Mouse (Mus musculus) stomach, embryonic 14.5 days (tissue): ENCODE results near the gene Selenof. TPM values are rescaled to one million over a fixed set of nuclear protein-coding genes. Genes with fewer than 3 reads are reported as not detected.

Source experiments
- ATAC-seq: fragments of 200-750 bp; cut with Nextera tagmentation; 2 replicates; pipeline ENCODE4 v1.8.0; 2017; ENCODE audit warnings: low read depth, moderate TSS enrichment; ENCODE audit not compliant: insufficient number of reproducible peaks, insufficient read depth, low FRiP score
- H3K27ac ChIP-seq: fragments of 300-500 bp; sonication (generic); 2 replicates; pipeline ENCODE4 v1.5.1; 2014; ENCODE audit warnings: mild to moderate bottlenecking, low read length, moderate library complexity, mixed read lengths
- H3K27me3 ChIP-seq: fragments of 300-500 bp; sonication (generic); 2 replicates; pipeline ENCODE4 v1.6.1; 2014; ENCODE audit warnings: low read length, control low read depth, mixed read lengths; ENCODE audit not compliant: control insufficient read depth, insufficient read depth
- H3K36me3 ChIP-seq: fragments of 300-500 bp; sonication (generic); 2 replicates; pipeline ENCODE4 v1.6.1; 2014; ENCODE audit warnings: mild to moderate bottlenecking, control low read depth, low read length, moderate library complexity, mixed read lengths; ENCODE audit not compliant: control insufficient read depth, insufficient read depth
- H3K4me1 ChIP-seq: fragments of 300-500 bp; sonication (generic); 2 replicates; pipeline ENCODE4 v1.6.1; 2014; ENCODE audit warnings: low read length, control low read depth, mixed read lengths; ENCODE audit not compliant: control insufficient read depth, insufficient read depth
- H3K4me2 ChIP-seq: fragments of 300-500 bp; sonication (generic); replicated peaks from 2 replicates; pipeline ENCODE4 v1.6.1; 2014; ENCODE audit warnings: low read depth, low read length, control low read depth
- H3K4me3 ChIP-seq: fragments of 300-500 bp; sonication (generic); 2 replicates; pipeline ENCODE4 v1.5.1; 2014; ENCODE audit warnings: low read depth, low read length, control low read depth
- H3K9ac ChIP-seq: fragments of 300-500 bp; sonication (generic); replicated peaks from 2 replicates; pipeline ENCODE4 v1.6.1; 2014; ENCODE audit warnings: low read depth, mild to moderate bottlenecking, control low read depth, low read length, moderate library complexity, mixed read lengths
- H3K9me3 ChIP-seq: fragments of 300-500 bp; sonication (generic); 2 replicates; pipeline ENCODE4 v1.6.1; 2016; ENCODE audit warnings: low read depth, low read length, control low read depth; ENCODE audit not compliant: control insufficient read depth
- WGBS: fragments of 180-500 bp; shearing (Covaris S2); extraction: QIAGEN DNeasy Blood & Tissue Kit; methylation state at CpG from one replicate; pipeline ENCODE4 v1.1.7; 2014; 5-methylcytosine and 5-hydroxymethylcytosine counted together
- polyA plus RNA-seq: library from polyadenylated mRNA; unstranded; fragments of >200 nt; fragmentation: Nextera tagmentation; extraction: Ambion mirVana; gene quantifications from 2 replicates; pipeline ENCODE4 v1.2.1, GENCODE M21; 2014

Gene Selenof
- polyA plus RNA-seq, 1 experiment from 2014 or later, result 488 TPM

- 42% methylated on average over 6 of the region's 6 CpGs for WGBS
- Histone ChIP-seq H3K27ac (no peak overlapping the region), H3K9ac (no peak overlapping the region), H3K27me3 (no peaks in the 10 kb centered on the region), H3K4me3 (no peak overlapping the region), H3K9me3 (no peaks in the 10 kb centered on the region), H3K36me3 (no peaks in the 10 kb centered on the region), H3K4me2 (no peak overlapping the region), H3K4me1 (peaks cover 8% of the 10 kb centered on the region; the same call in 1 of the 2 replicates)
- ATAC-seq, result no peak
Observed at GRCm38 (mm10) chr3:144614277-144614676, 44.2 kb downstream of the Selenof start.

- 40% methylated on average over 10 of the region's 10 CpGs for WGBS
- H3K9me3 ChIP-seq, result no peaks in the 10 kb centered on the region
- H3K4me2 ChIP-seq, result no peak overlapping the region
- H3K4me1 ChIP-seq, result peaks cover 8% of the 10 kb centered on the region; the same call in 1 of the 2 replicates
- no peaks in the 10 kb centered on the region for H3K27me3 ChIP-seq
- no peak overlapping the region for H3K9ac ChIP-seq
- no peaks in the 10 kb centered on the region for H3K36me3 ChIP-seq
- no peak overlapping the region for H3K27ac ChIP-seq
- ATAC-seq, result no peak
- H3K4me3 ChIP-seq, result no peak overlapping the region
Observed at GRCm38 (mm10) chr3:144614698-144615097, 44.6 kb downstream of the Selenof start.

GRCm38 (mm10) chr3:144615459-144615858 lies 45.4 kb downstream of the Selenof start:
- peaks cover 8% of the 10 kb centered on the region; the same call in 1 of the 2 replicates for H3K4me1 ChIP-seq
- H3K36me3 ChIP-seq, result no peaks in the 10 kb centered on the region
- no peak overlapping the region for H3K4me3 ChIP-seq
- 60% methylated on average over 9 of the region's 9 CpGs for WGBS
- H3K27me3 ChIP-seq, result no peaks in the 10 kb centered on the region
- no peak overlapping the region for H3K4me2 ChIP-seq
- ATAC-seq, result no peak
- H3K9me3 ChIP-seq, result no peaks in the 10 kb centered on the region
- H3K27ac ChIP-seq, result no peak overlapping the region
- H3K9ac ChIP-seq, result no peak overlapping the region

- peak; percentile 80; the same call in 1 of the 2 replicates for ATAC-seq
- no peak overlapping the region for H3K9ac ChIP-seq
- 0 out of 2 replicates have a peak overlapping the region, but pooled peaks have one; percentile 11 for H3K27ac ChIP-seq
- no peak overlapping the region for H3K4me2 ChIP-seq
- H3K27me3 ChIP-seq, result no peaks in the 10 kb centered on the region
- no peaks in the 10 kb centered on the region for H3K36me3 ChIP-seq
- H3K4me1 ChIP-seq, result peaks cover 6% of the 10 kb centered on the region; the same call in 1 of the 2 replicates
- no peak overlapping the region for H3K4me3 ChIP-seq
- WGBS, result 68% methylated on average over 8 of the region's 8 CpGs
- no peaks in the 10 kb centered on the region for H3K9me3 ChIP-seq
Observed at GRCm38 (mm10) chr3:144616654-144617425, 46.7 kb downstream of the Selenof start.

DNA sequence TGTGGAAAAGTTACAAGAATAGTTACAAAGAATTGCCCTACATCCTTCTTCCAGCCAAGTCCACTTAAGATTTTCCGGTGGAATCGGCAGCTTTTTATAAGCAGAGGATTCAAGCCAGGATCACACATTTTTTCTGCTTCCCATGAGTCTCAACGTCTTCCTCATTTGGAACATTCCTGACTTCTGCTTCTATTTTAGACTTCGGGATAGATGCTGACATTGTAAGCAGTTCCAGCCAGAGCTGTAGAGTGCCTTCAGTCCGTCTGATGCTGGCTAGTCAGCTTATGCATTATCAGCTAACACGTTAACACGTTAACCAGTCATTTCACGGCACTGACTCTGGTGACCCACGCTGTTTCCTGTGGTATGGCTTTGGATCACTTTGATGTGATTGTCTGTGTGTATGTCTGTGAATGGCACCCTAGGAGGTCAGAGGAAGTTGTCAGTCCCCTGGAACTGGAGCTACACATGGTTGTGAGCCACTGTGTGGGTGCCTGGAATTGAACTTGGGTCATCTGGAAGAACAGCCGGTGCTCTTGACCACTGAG lies 47.6 kb downstream of the Selenof start:
- H3K27ac ChIP-seq, result no peak overlapping the region
- no peaks in the 10 kb centered on the region for H3K9me3 ChIP-seq
- no peaks in the 10 kb centered on the region; the same call in 1 of the 2 replicates for H3K4me1 ChIP-seq
- no peaks in the 10 kb centered on the region for H3K36me3 ChIP-seq
- H3K27me3 ChIP-seq, result no peaks in the 10 kb centered on the region
- ATAC-seq, result no peak
- H3K4me3 ChIP-seq, result no peak overlapping the region
- H3K4me2 ChIP-seq, result no peak overlapping the region
- WGBS, result 79% methylated on average over 10 of the region's 10 CpGs
- no peak overlapping the region for H3K9ac ChIP-seq

GRCm38 (mm10) chr3:144622930-144623612 lies 53.0 kb downstream of the Selenof start:
- no peak overlapping the region for H3K4me2 ChIP-seq
- H3K27me3 ChIP-seq, result no peaks in the 10 kb centered on the region
- WGBS, result 34% methylated on average over 13 of the region's 13 CpGs
- H3K4me1 ChIP-seq, result no peaks in the 10 kb centered on the region
- H3K9ac ChIP-seq, result no peak overlapping the region
- H3K27ac ChIP-seq, result peak overlapping the region; percentile 6; the same call in 1 of the 2 replicates
- H3K4me3 ChIP-seq, result no peak overlapping the region
- peak; percentile 85; the same call in 1 of the 2 replicates for ATAC-seq
- no peaks in the 10 kb centered on the region for H3K36me3 ChIP-seq
- peaks cover 5% of the 10 kb centered on the region; the same call in 1 of the 2 replicates for H3K9me3 ChIP-seq

DNA sequence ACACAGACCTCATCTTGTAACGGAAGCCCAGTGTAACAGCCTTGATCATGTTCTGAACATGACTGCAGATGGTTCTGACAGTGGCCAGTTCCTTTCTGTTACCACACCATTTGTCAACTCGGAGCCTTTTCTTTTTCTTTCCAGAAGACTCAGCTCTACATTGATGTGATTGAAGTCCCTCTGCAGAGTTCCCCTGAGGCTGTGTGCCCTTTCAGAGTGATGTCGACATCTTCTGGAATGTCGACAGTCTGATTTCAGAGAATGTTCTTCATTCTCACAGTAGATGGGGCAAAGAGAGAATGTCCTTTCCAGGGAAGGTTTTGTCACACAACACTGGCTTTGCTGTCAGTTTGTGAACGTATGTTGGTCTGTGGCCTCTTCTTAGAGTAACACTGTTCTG lies 55.6 kb downstream of the Selenof start:
- Histone ChIP-seq H3K9ac (no peak overlapping the region), H3K36me3 (no peaks in the 10 kb centered on the region), H3K27ac (no peak overlapping the region), H3K9me3 (peaks cover 5% of the 10 kb centered on the region; the same call in 1 of the 2 replicates), H3K4me1 (no peaks in the 10 kb centered on the region), H3K4me2 (no peak overlapping the region), H3K4me3 (no peak overlapping the region), H3K27me3 (no peaks in the 10 kb centered on the region)
- 81% methylated on average over 5 of the region's 5 CpGs for WGBS
- no peak for ATAC-seq
